Mouse (Mus musculus) CH12.LX (cell line): ENCODE results near the gene Atrip.

ENCODE experiments used
- JUN ChIP-seq: IDR thresholded peaks from 2 replicates; pipeline ENCODE4 v1.6.1; 2011; ENCODE audit warnings: low read depth, mild to moderate bottlenecking, low read length, improper control_type of control experiment, moderate library complexity; ENCODE audit not compliant: insufficient read depth
- MAX ChIP-seq: IDR thresholded peaks from 2 replicates; pipeline ENCODE4 v1.6.1; 2011; ENCODE audit warnings: low read length, improper control_type of control experiment
- MYC ChIP-seq: IDR thresholded peaks from 2 replicates; pipeline ENCODE4 v1.6.1; 2011; ENCODE audit warnings: low read depth, mild to moderate bottlenecking, improper control_type of control experiment, low read length

DNA sequence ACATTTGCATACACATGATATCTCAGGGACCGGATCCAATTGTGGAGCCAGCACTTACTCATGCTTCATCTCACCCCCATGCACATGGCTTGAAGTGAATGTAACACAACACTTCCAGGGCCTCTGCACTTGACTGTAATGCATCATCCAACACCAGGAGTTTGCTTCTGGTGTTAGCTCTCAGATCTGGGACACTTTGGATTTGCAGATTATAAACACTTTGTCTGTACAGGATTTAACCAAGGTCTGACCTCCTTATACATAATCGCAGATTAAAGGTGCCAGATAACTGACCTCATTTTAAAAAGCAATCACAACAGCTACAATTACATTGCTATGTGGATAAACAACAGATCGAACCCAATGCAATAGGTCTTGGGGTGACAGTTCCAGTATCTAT lies 6.6 kb upstream of the Atrip start:
- TF ChIP-seq JUN (no peak), MAX (no peak), MYC (no peak)
